Comparison of ENCODE assay signal across 7 mouse cellular contexts in genomic region chr10:58322361-58323027, GRCm38 (mm10). TPM values are rescaled to one million over a fixed set of nuclear protein-coding genes. Genes with fewer than 3 reads are reported as not detected.
DNase-seq lines count a peak whose midpoint lies in the region; ATAC-seq and TF ChIP-seq lines count a peak whose summit lies in the region.

No protein-coding gene starts in this region.

- H3K4me1 ChIP-seq in lung, embryonic 15.5 days = peaks cover 26% of the 10 kb centered on the region
- H3K4me1 ChIP-seq in embryonic facial prominence, embryonic 14.5 days (ENCODE audit: control insufficient read depth, insufficient read depth, low read length) = peaks cover 17% of the 10 kb centered on the region
- peaks cover 4% of the 10 kb centered on the region for H3K4me1 ChIP-seq in limb, embryonic 11.5 days (ENCODE audit: control insufficient read depth, insufficient read depth, low read length)
- no peaks in the 10 kb centered on the region; the same call in 1 of the 2 replicates for H3K4me1 ChIP-seq in small intestine, adult 2 months (ENCODE audit: control insufficient read depth, insufficient read depth, insufficient read length, low read length)

- no peaks in the 10 kb centered on the region for H3K36me3 ChIP-seq in lung, embryonic 15.5 days
- H3K36me3 ChIP-seq in embryonic facial prominence, embryonic 14.5 days (ENCODE audit: control insufficient read depth, insufficient read depth, low read length) = no peaks in the 10 kb centered on the region
- no peaks in the 10 kb centered on the region for H3K36me3 ChIP-seq in limb, embryonic 11.5 days (ENCODE audit: control insufficient read depth, insufficient read depth, low read length)
- H3K36me3 ChIP-seq in small intestine, adult 2 months (ENCODE audit: control insufficient read depth, insufficient read depth, low read length) = no peaks in the 10 kb centered on the region

- no peak for DNase-seq in lung, postnatal 25 days (ENCODE audit: low spot score)
- DNase-seq in embryonic facial prominence, embryonic 14.5 days (ENCODE audit: low spot score) = peak; percentile 30
- no peak for DNase-seq in limb, embryonic 11.5 days (ENCODE audit: low spot score)
- no peak for DNase-seq in frontal cortex, postnatal 10 days (ENCODE audit: low spot score in 2 of 2)
- DNase-seq in layer of hippocampus, adult 11-12 months (ENCODE audit: low spot score) = no peak

- TF ChIP-seq POLR2A in small intestine, adult 2 months (IDR thresholded peaks at IDR 0.05; ENCODE audit: low read depth, low read length) = no peak

- peak overlapping the region; percentile 80 for H3K4me3 ChIP-seq in lung, embryonic 15.5 days
- H3K4me3 ChIP-seq in embryonic facial prominence, embryonic 14.5 days (ENCODE audit: low read depth, low read length) = peak overlapping the region; percentile 87
- peak overlapping the region; percentile 65 for H3K4me3 ChIP-seq in limb, embryonic 11.5 days (ENCODE audit: low read depth, low read length)
- H3K4me3 ChIP-seq in small intestine, adult 2 months (ENCODE audit: low read depth, low read length) = peak overlapping the region; percentile 75

- 20% methylated on average over 6 of the region's 6 CpGs for WGBS in lung, embryonic 15.5 days
- WGBS in embryonic facial prominence, embryonic 14.5 days = 29% methylated on average over 6 of the region's 6 CpGs
- 31% methylated on average over 6 of the region's 6 CpGs for WGBS in limb, embryonic 11.5 days
- whole genome bisulfite sequencing in small intestine, adult 2 months = 18% methylated on average over 6 of the region's 6 CpGs

- H3K9me3 ChIP-seq in lung, embryonic 15.5 days = no peaks in the 10 kb centered on the region
- H3K9me3 ChIP-seq in embryonic facial prominence, embryonic 14.5 days (ENCODE audit: control insufficient read depth, low read length) = no peaks in the 10 kb centered on the region
- H3K9me3 ChIP-seq in limb, embryonic 11.5 days (ENCODE audit: control insufficient read depth, low read length) = no peaks in the 10 kb centered on the region

- TF ChIP-seq CTCF in small intestine, adult 2 months (IDR thresholded peaks at IDR 0.05; ENCODE audit: extremely low read depth, insufficient read length, insufficient replicate concordance, low read depth, low read length) = no peak

- H3K27me3 ChIP-seq in lung, embryonic 15.5 days = no peaks in the 10 kb centered on the region
- H3K27me3 ChIP-seq in embryonic facial prominence, embryonic 14.5 days (replicated peaks; ENCODE audit: control insufficient read depth, insufficient read depth, low read length) = no peaks in the 10 kb centered on the region
- no peaks in the 10 kb centered on the region for H3K27me3 ChIP-seq in limb, embryonic 11.5 days (ENCODE audit: control insufficient read depth, insufficient read depth, low read length)
- H3K27me3 ChIP-seq in small intestine, adult 2 months (ENCODE audit: control insufficient read depth, insufficient read depth, low read length) = no peaks in the 10 kb centered on the region

- H3K4me2 ChIP-seq in lung, embryonic 15.5 days = peak overlapping the region; percentile 57
- peak overlapping the region; percentile 67 for H3K4me2 ChIP-seq in embryonic facial prominence, embryonic 14.5 days (ENCODE audit: low read depth, low read length)
- peak overlapping the region; percentile 53 for H3K4me2 ChIP-seq in limb, embryonic 11.5 days (ENCODE audit: low read depth, severe bottlenecking)

- peak overlapping the region; percentile 94 for H3K27ac ChIP-seq in lung, embryonic 15.5 days
- H3K27ac ChIP-seq in embryonic facial prominence, embryonic 14.5 days (replicated peaks; ENCODE audit: low read depth, low read length) = peak overlapping the region; percentile 91
- H3K27ac ChIP-seq in limb, embryonic 11.5 days (replicated peaks; ENCODE audit: low read depth, low read length) = no peak overlapping the region
- peak overlapping the region; percentile 84 for H3K27ac ChIP-seq in small intestine, adult 2 months (ENCODE audit: insufficient read depth, low read depth, low read length)

- 0 out of 2 replicates have a peak overlapping the region, but pooled peaks have one; percentile 26 for H3K9ac ChIP-seq in lung, embryonic 15.5 days
- peak overlapping the region; percentile 62 for H3K9ac ChIP-seq in embryonic facial prominence, embryonic 14.5 days (ENCODE audit: low read depth, low read length)
- peak overlapping the region; percentile 53 for H3K9ac ChIP-seq in limb, embryonic 11.5 days (ENCODE audit: low read length)

- ATAC-seq in lung, embryonic 15.5 days (ENCODE audit: borderline replicate concordance, extremely low read depth, low FRiP score, low TSS enrichment) = no peak
- ATAC-seq in embryonic facial prominence, embryonic 14.5 days (ENCODE audit: low read depth) = no peak
- ATAC-seq in limb, embryonic 11.5 days (ENCODE audit: insufficient number of reproducible peaks, low FRiP score, low TSS enrichment, low read depth) = no peak

RNA-seq across cellular contexts. Expression of gene Lims1, which starts 0.8 kb away (rescaled TPM):
- polyA plus RNA-seq in lung, embryonic 15.5 days (2015; fragmentation: Nextera tagmentation; extraction: Ambion mirVana) = 227 and 235 TPM in 2 replicates
- polyA plus RNA-seq in embryonic facial prominence, embryonic 14.5 days (2014; fragmentation: Nextera tagmentation; extraction: Ambion mirVana) = 121 and 135 TPM in 2 replicates
- polyA plus RNA-seq in limb, embryonic 11.5 days (2014; fragmentation: Nextera tagmentation; extraction: Ambion mirVana) = 87.3 and 90.4 TPM in 2 replicates
- polyA plus RNA-seq in small intestine, adult 2 months (2012; rRNA removed) = 3.5 and 4.5 TPM in 2 replicates

Comparison
In these comparisons a context has a peak if more than half of its experiments do, and no peak if none do; other contexts are left out.
1. RNA of gene Lims1, which starts 0.8 kb away (polyA plus RNA-seq): 227 to 235 TPM in lung, embryonic 15.5 days, 121 to 135 TPM in embryonic facial prominence, embryonic 14.5 days and 87.3 to 90.4 TPM in limb, embryonic 11.5 days; 3.5 to 4.5 TPM in small intestine, adult 2 months; every median in the first group is over 10 times any median in the second.
2. Peak in every context shown above with its lines, with median percentiles within 50 percentile points of each other: H3K4me2 ChIP-seq, H3K4me3 ChIP-seq and H3K9ac ChIP-seq.